Mouse (Mus musculus) megakaryocyte, embryonic 14.5 days (primary cell): ENCODE results near the gene Sgpp2.

Source experiments
- FLI1 ChIP-seq: IDR thresholded peaks from 2 replicates; pipeline ENCODE4 v1.6.1; 2012; ENCODE audit warnings: low read length, inconsistent platforms, mixed read lengths
- GATA1 ChIP-seq: IDR thresholded peaks from 3 replicates; pipeline ENCODE4 v1.6.1; 2012; ENCODE audit warnings: mixed read lengths, low read length, inconsistent platforms, borderline replicate concordance

DNA sequence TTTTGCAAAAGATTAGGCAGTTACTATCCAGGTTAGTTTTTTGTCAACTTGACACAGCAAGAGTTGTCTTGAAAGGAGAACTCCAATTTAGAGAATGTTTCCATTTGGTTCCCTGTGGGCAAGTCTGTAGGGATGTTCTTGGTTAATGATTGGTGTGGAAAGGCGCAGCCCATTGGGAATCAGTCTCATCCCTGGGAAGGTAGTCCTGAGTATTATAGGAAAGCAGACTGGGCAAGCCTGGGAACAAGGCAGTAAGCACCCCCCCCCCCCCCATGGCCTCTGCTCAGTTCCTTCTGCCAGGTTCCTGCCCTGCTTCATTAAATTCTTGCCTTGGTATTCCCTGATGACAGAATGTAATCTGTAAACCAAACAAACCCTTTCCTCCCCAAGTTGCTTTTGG is 19.7 kb downstream of the Sgpp2 start:
- TF ChIP-seq GATA1: no peak
- no peak for TF ChIP-seq FLI1
